Mouse (Mus musculus): Measurements from ENCODE around the gene Msi2.

DNA sequence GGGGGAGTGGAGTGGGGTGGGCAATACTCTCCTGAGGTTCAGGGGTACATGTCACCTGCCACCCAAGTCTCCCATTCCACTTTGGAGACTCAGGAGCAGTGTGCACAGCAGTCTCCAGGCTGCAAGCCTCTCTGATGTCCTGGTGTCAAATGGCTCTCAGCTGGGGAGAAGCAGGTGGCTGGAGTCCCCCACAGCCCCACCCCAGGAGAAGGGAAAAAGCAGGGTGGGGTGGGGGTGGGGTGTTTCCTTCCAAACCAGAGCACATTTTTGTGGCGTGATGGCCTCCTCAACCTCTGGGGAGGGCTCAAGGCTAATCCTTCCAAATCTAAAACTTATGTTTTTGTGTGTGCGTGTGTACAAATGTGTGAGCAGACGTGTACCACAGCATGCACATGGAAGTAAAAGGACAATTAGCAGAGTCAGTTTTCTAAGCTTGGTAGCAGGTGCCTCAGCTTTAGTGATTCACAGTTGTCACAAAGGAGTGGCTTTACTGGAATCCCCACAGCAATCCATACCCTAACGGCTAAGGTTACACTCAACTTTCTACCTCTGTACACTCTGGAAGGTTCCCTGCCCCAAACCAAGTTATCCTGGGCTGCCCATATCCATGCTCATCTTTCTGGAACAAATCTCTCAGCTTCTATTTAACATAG is 161.1 kb downstream of the Msi2 start:
- TF ChIP-seq CTCF (conservative IDR thresholded peaks at IDR 0.05; ENCODE audit: low read length) (no peak), NANOG (IDR thresholded peaks at IDR 0.05; ENCODE audit: borderline replicate concordance, low read length) (no peak)

Measured in E14TG2a.4 (cell line).